Mouse (Mus musculus) intestine, embryonic 14.5 days (tissue): ENCODE data around the gene Ccdc88c. TPM values are rescaled to one million over a fixed set of nuclear protein-coding genes. Genes with fewer than 3 reads are reported as not detected.

Experiments used
- ATAC-seq: fragments of 200-750 bp; cut with Nextera tagmentation; replicated peaks from 2 replicates; pipeline ENCODE4 v1.8.0; 2017; ENCODE audit warnings: low read depth, moderate number of reproducible peaks, moderate TSS enrichment, moderate library complexity; ENCODE audit not compliant: low FRiP score, low TSS enrichment
- DNase-seq: peaks from one replicate; pipeline ENCODE4 v3.0.0-alpha.2; 2018; ENCODE audit warnings: low spot score
- H3K27ac ChIP-seq: fragments of 300-500 bp; sonication (generic); 2 replicates; pipeline ENCODE4 v1.5.1; 2014; ENCODE audit warnings: low read depth, mild to moderate bottlenecking, control low read depth
- H3K27me3 ChIP-seq: fragments of 300-500 bp; sonication (generic); replicated peaks from 2 replicates; pipeline ENCODE4 v1.6.1; 2014; ENCODE audit warnings: low read length, control low read depth; ENCODE audit not compliant: control insufficient read depth, insufficient read depth
- H3K36me3 ChIP-seq: fragments of 300-500 bp; sonication (generic); 2 replicates; pipeline ENCODE4 v1.6.1; 2014; ENCODE audit warnings: low read length, control low read depth; ENCODE audit not compliant: control insufficient read depth, insufficient read depth
- H3K4me1 ChIP-seq: fragments of 300-500 bp; sonication (generic); replicated peaks from 2 replicates; pipeline ENCODE4 v1.6.1; 2014; ENCODE audit warnings: low read length, control low read depth, mixed read lengths; ENCODE audit not compliant: control insufficient read depth, insufficient read depth
- H3K4me2 ChIP-seq: fragments of 300-500 bp; sonication (generic); 2 replicates; pipeline ENCODE4 v1.6.1; 2014; ENCODE audit warnings: low read length
- H3K4me3 ChIP-seq: fragments of 300-500 bp; sonication (generic); 2 replicates; pipeline ENCODE4 v1.5.1; 2014; ENCODE audit warnings: low read depth, low read length, control low read depth, mixed read lengths
- H3K9ac ChIP-seq: fragments of 300-500 bp; sonication (generic); 2 replicates; pipeline ENCODE4 v1.6.1; 2014; ENCODE audit warnings: mild to moderate bottlenecking, low read length
- H3K9me3 ChIP-seq: fragments of 300-500 bp; sonication (generic); 2 replicates; pipeline ENCODE4 v1.6.1; 2016; ENCODE audit warnings: low read length, control low read depth; ENCODE audit not compliant: control insufficient read depth
- WGBS: fragments of 180-500 bp; shearing (Covaris S2); extraction: QIAGEN DNeasy Blood & Tissue Kit; methylation state at CpG from one replicate; pipeline ENCODE4 v1.1.7; 2014; 5-methylcytosine and 5-hydroxymethylcytosine counted together
- polyA plus RNA-seq: library from polyadenylated mRNA; unstranded; fragments of >200 nt; fragmentation: Nextera tagmentation; extraction: Ambion mirVana; gene quantifications from 2 replicates; pipeline ENCODE4 v1.2.1, GENCODE M21; 2014

Ccdc88c gene
- polyA plus RNA-seq, 1 experiment from 2014 or later = 15.2 TPM

- WGBS = 8% methylated on average over 10 of the region's 10 CpGs
- H3K4me2 ChIP-seq = no peak overlapping the region
- H3K4me3 ChIP-seq = no peak overlapping the region
- peak; percentile 41 for ATAC-seq
- peaks cover 24% of the 10 kb centered on the region for H3K4me1 ChIP-seq
- no peaks in the 10 kb centered on the region for H3K36me3 ChIP-seq
- H3K9me3 ChIP-seq = no peaks in the 10 kb centered on the region
- no peaks in the 10 kb centered on the region for H3K27me3 ChIP-seq
- H3K9ac ChIP-seq = no peak overlapping the region
- no peak overlapping the region for H3K27ac ChIP-seq
- no peak for DNase-seq
Measured at GRCm38 (mm10) chr12:100997830-100998563, 30.9 kb downstream of the Ccdc88c start.

- no peak overlapping the region for H3K4me2 ChIP-seq
- DNase-seq (no peak), ATAC-seq (no peak)
- no peaks in the 10 kb centered on the region for H3K9me3 ChIP-seq
- H3K27me3 ChIP-seq = no peaks in the 10 kb centered on the region
- H3K9ac ChIP-seq = no peak overlapping the region
- H3K27ac ChIP-seq = no peak overlapping the region
- WGBS = 56% methylated on average over 5 of the region's 5 CpGs
- H3K4me3 ChIP-seq = no peak overlapping the region
- H3K36me3 ChIP-seq = no peaks in the 10 kb centered on the region
- H3K4me1 ChIP-seq = peaks cover 21% of the 10 kb centered on the region
Measured at GRCm38 (mm10) chr12:100996378-100996898, 32.4 kb downstream of the Ccdc88c start.

- Histone ChIP-seq H3K27ac (no peak overlapping the region), H3K9ac (no peak overlapping the region), H3K4me2 (no peak overlapping the region), H3K4me1 (peaks cover 21% of the 10 kb centered on the region), H3K36me3 (no peaks in the 10 kb centered on the region), H3K4me3 (no peak overlapping the region), H3K27me3 (no peaks in the 10 kb centered on the region), H3K9me3 (no peaks in the 10 kb centered on the region)
- DNase-seq (no peak), ATAC-seq (no peak)
- 64% methylated on average over 16 of the region's 16 CpGs for WGBS
Measured at GRCm38 (mm10) chr12:100995607-100996377, 33.1 kb downstream of the Ccdc88c start.

- no peaks in the 10 kb centered on the region for H3K36me3 ChIP-seq
- H3K4me1 ChIP-seq = peaks cover 20% of the 10 kb centered on the region
- no peak overlapping the region for H3K27ac ChIP-seq
- DNase-seq (no peak), ATAC-seq (no peak)
- H3K4me3 ChIP-seq = no peak overlapping the region
- 74% methylated on average over 3 of the region's 3 CpGs for WGBS
- no peak overlapping the region for H3K4me2 ChIP-seq
- H3K9me3 ChIP-seq = no peaks in the 10 kb centered on the region
- no peaks in the 10 kb centered on the region for H3K27me3 ChIP-seq
- no peak overlapping the region; the same call in 1 of the 2 replicates for H3K9ac ChIP-seq
Measured at GRCm38 (mm10) chr12:100994140-100995015, 34.5 kb downstream of the Ccdc88c start.

GRCm38 (mm10) chr12:100993146-100993545 is 35.7 kb downstream of the Ccdc88c start:
- no peak overlapping the region for H3K4me2 ChIP-seq
- peaks cover 9% of the 10 kb centered on the region for H3K4me1 ChIP-seq
- DNase-seq (no peak), ATAC-seq (no peak)
- H3K9ac ChIP-seq = no peak overlapping the region
- no peaks in the 10 kb centered on the region for H3K36me3 ChIP-seq
- no peaks in the 10 kb centered on the region for H3K9me3 ChIP-seq
- H3K4me3 ChIP-seq = no peak overlapping the region
- no peak overlapping the region for H3K27ac ChIP-seq
- no peaks in the 10 kb centered on the region for H3K27me3 ChIP-seq
- 58% methylated on average over 3 of the region's 3 CpGs for WGBS

- Histone ChIP-seq H3K36me3 (no peaks in the 10 kb centered on the region), H3K9me3 (no peaks in the 10 kb centered on the region), H3K4me3 (no peak overlapping the region), H3K27me3 (no peaks in the 10 kb centered on the region), H3K27ac (no peak overlapping the region), H3K4me2 (no peak overlapping the region), H3K4me1 (0 out of 2 replicates have a peak, but pooled peaks cover 5% of the 10 kb centered on the region), H3K9ac (no peak overlapping the region)
- ATAC-seq = no peak
- WGBS = 75% methylated on average over 7 of the region's 7 CpGs
- no peak for DNase-seq
Measured at GRCm38 (mm10) chr12:100992505-100992904, 36.4 kb downstream of the Ccdc88c start.

- Histone ChIP-seq H3K27me3 (no peaks in the 10 kb centered on the region), H3K27ac (no peak overlapping the region), H3K9me3 (no peaks in the 10 kb centered on the region), H3K9ac (no peak overlapping the region), H3K36me3 (no peaks in the 10 kb centered on the region), H3K4me1 (0 out of 2 replicates have a peak, but pooled peaks cover 3% of the 10 kb centered on the region), H3K4me3 (no peak overlapping the region), H3K4me2 (no peak overlapping the region)
- 74% methylated on average over 3 of the region's 3 CpGs for WGBS
- ATAC-seq (no peak), DNase-seq (no peak)
Measured at GRCm38 (mm10) chr12:100991119-100991518, 37.7 kb downstream of the Ccdc88c start.

GRCm38 (mm10) chr12:100990291-100990690 is 38.6 kb downstream of the Ccdc88c start:
- H3K9me3 ChIP-seq = no peaks in the 10 kb centered on the region
- H3K9ac ChIP-seq = no peak overlapping the region
- DNase-seq (no peak), ATAC-seq (no peak)
- H3K4me2 ChIP-seq = no peak overlapping the region
- no peaks in the 10 kb centered on the region for H3K36me3 ChIP-seq
- no peaks in the 10 kb centered on the region for H3K27me3 ChIP-seq
- H3K27ac ChIP-seq = no peak overlapping the region
- no peaks in the 10 kb centered on the region; the same call in 1 of the 2 replicates for H3K4me1 ChIP-seq
- H3K4me3 ChIP-seq = no peak overlapping the region
- WGBS = 53% methylated on average over 12 of the region's 12 CpGs
